Mouse (Mus musculus) bone marrow, adult 2 months (tissue): ENCODE data around the gene Slc17a6. TPM values are rescaled to one million over a fixed set of nuclear protein-coding genes. Genes with fewer than 3 reads are reported as not detected.

Experiments
- H3K27ac ChIP-seq: fragments of 200-500 bp; 2 replicates; pipeline ENCODE4 v1.5.1; 2012; ENCODE audit warnings: low read depth, mild to moderate bottlenecking, control low read depth, inconsistent platforms, low read length; ENCODE audit not compliant: control insufficient read depth, poor library complexity, insufficient read depth
- H3K4me1 ChIP-seq: fragments of 200-500 bp; 2 replicates; pipeline ENCODE4 v1.6.1; 2011; ENCODE audit warnings: low read length; ENCODE audit not compliant: control insufficient read depth, insufficient read depth
- H3K4me3 ChIP-seq: fragments of 200-500 bp; replicated peaks from 2 replicates; pipeline ENCODE3; 2011; ENCODE audit warnings: mild to moderate bottlenecking, low read depth, low read length, control low read depth; ENCODE audit not compliant: control insufficient read depth
- CTCF ChIP-seq: fragments of 200-500 bp; IDR thresholded peaks from 2 replicates; pipeline ENCODE4 v1.5.1; 2011; ENCODE audit warnings: low read length, control low read depth; ENCODE audit not compliant: control insufficient read depth, insufficient read depth
- POLR2A ChIP-seq: fragments of 200-500 bp; IDR thresholded peaks from 2 replicates; pipeline ENCODE4 v1.6.1; 2011; ENCODE audit warnings: low read depth, mild to moderate bottlenecking, control low read depth, low read length, borderline replicate concordance; ENCODE audit not compliant: control insufficient read depth
- WGBS: fragments of 180-500 bp; shearing (Covaris S2); methylation state at CpG from one replicate; pipeline ENCODE4 v1.1.7; 2018; 5-methylcytosine and 5-hydroxymethylcytosine counted together
- polyA plus RNA-seq: library from polyadenylated mRNA; stranded (reverse); fragments of >200 nt; gene quantifications from 2 replicates; pipeline ENCODE4 v1.2.4, GENCODE M21; 2011; ENCODE audit warnings: low replicate concordance; ENCODE audit not compliant: missing spikeins, insufficient read depth, insufficient read length

Gene Slc17a6
- polyA plus RNA-seq, 1 experiment = not detected

DNA sequence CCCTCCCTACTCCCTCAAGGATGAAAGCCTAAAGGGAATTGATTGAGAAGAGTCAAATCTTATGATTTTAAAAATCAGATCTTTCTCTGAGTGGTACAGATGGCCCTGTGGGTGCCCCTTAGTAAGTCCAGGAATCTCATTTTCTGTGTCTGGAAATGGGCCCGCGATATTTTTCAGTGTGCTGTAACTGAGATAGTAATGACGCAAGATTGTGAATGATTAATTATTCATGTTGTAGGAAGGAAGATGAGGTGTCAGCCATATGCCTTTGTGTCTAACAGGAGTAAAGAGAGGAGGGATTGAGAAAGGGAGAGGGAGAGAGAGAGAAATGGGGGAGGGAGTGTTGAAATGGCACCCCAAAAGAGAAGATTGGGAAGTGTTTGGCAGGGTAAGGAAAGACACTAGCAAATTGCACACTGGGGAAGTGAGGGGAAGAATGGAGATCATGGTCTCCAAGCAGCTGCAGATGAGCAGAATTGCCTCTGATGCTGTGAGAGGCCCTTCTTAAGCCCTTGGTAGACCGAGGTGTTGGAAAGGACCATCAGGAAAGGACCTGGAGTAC, 2.6 kb downstream of the Slc17a6 start:
- H3K4me1 ChIP-seq = no peaks in the 10 kb centered on the region
- no peak overlapping the region for H3K4me3 ChIP-seq
- no peak overlapping the region for H3K27ac ChIP-seq
- TF ChIP-seq POLR2A = no peak
- TF ChIP-seq CTCF = no peak
- 8% methylated on average over 4 of the region's 4 CpGs for WGBS

GRCm38 (mm10) chr7:51625161-51625560, 3.4 kb downstream of the Slc17a6 start:
- no peak for TF ChIP-seq POLR2A
- TF ChIP-seq CTCF = no peak
- Histone ChIP-seq H3K4me3 (no peak overlapping the region), H3K4me1 (no peaks in the 10 kb centered on the region), H3K27ac (no peak overlapping the region; the same call in 1 of the 2 replicates)
- WGBS = 5% methylated on average over 23 of the region's 23 CpGs

DNA sequence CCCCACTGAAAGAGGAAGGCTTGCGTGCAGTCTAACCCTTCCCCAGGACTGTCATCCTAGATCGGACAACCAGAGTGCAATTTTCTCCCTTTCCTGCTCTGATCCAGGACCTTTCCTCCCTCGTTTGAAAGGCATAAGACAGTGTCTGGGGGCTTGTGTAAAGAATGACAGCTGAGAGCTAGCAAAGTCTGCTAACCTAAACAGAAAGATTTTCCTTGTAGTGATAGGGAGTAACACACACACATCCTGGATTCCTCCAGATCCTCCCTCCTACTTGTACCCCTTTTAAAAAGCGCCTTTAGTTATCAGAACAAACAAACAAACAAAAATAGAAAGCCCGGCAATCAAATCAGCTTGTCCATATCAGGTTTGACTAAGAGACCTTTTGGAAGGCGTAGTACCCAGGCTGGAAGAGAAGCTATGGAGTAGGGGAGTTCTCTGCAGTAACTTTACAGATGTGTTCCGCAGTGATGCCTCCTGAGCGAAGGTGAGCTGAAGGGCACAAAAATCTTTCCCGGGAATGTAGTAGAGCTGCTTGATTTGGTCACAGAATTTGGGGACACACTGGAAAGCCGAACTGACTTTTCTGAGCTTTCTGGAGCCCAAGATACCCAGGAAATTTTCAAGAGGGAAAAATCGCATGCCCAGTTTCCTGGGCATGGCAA, 3.9 kb downstream of the Slc17a6 start:
- H3K4me3 ChIP-seq = no peak overlapping the region
- no peaks in the 10 kb centered on the region for H3K4me1 ChIP-seq
- 8% methylated on average over 11 of the region's 11 CpGs for WGBS
- no peak overlapping the region for H3K27ac ChIP-seq
- TF ChIP-seq CTCF (no peak), POLR2A (no peak)

DNA sequence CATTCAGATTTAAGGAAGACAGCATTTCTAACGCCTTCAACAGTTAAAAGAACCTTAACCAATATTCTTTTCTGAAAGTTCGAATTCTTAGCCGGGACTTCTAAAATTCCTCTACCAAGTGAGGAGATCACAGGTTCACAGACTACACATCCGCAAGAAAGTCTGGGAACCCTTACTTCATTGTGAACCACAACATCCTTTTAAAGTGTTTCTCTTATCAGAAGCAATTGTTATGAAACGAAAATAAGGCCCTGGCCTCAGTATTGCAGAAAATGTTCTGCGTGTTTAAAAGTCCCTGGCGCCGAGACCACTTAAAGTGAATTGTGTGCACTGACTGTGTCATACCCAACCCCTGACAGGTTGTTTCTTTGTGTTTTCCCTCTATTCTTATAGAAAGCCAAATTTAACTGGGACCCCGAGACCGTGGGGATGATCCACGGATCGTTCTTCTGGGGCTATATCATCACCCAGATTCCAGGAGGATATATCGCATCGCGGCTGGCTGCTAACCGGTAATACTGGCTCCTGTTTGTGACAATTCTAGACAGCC, 4.7 kb downstream of the Slc17a6 start:
- Histone ChIP-seq H3K4me1 (no peaks in the 10 kb centered on the region), H3K27ac (no peak overlapping the region), H3K4me3 (no peak overlapping the region)
- TF ChIP-seq CTCF = no peak
- TF ChIP-seq POLR2A = no peak
- WGBS = 8% methylated on average over 16 of the region's 16 CpGs

- WGBS = 5% methylated on average over 26 of the region's 26 CpGs
- H3K4me1 ChIP-seq = no peaks in the 10 kb centered on the region
- no peak overlapping the region for H3K4me3 ChIP-seq
- no peak overlapping the region for H3K27ac ChIP-seq
- TF ChIP-seq POLR2A = no peak
- TF ChIP-seq CTCF = no peak
Measured at GRCm38 (mm10) chr7:51627001-51627631, 5.3 kb downstream of the Slc17a6 start.

DNA sequence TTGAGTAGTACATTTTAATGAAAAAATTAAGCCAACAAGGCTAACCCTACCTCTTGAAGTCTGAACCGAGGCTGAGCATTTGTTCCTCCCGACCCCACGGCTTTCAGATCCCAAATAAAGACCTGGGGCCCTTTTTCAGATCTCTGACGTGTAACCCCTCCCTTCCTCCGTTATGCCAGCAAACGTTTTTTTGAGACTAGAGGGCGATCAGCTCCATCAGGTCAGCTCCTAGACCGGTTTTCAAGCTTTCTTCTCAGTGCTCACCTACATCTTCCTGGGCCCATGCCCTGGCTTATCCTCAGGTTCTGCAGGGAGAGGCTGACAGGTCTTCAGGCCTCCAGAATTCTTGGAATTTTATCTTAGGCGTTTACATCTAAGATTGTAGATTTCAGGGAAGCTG, 5.9 kb downstream of the Slc17a6 start:
- WGBS = 6% methylated on average over 9 of the region's 9 CpGs
- no peak overlapping the region for H3K27ac ChIP-seq
- TF ChIP-seq POLR2A = no peak
- no peak for TF ChIP-seq CTCF
- no peak overlapping the region for H3K4me3 ChIP-seq
- H3K4me1 ChIP-seq = no peaks in the 10 kb centered on the region

DNA sequence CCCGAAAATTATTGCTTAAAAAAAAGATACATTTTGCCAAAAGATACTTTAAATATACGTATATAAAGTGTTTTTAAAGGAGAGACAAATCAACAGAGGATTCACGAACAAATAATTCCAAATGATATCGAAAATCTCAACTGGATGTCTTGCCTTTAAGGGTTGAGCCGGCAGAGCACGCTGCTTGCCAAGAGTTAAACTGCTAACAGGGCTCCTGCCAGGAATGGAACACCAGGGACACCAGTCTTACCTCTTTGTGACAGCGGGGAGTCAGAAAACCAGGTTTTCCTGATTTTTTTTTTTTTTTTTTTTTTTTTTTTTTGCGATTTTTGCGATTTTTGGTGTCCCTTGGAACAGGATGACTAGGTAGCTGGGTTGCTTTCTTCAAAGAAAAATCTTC, 6.5 kb downstream of the Slc17a6 start:
- 7% methylated on average over 9 of the region's 9 CpGs for WGBS
- H3K4me3 ChIP-seq = no peak overlapping the region
- H3K4me1 ChIP-seq = no peaks in the 10 kb centered on the region
- no peak overlapping the region for H3K27ac ChIP-seq
- TF ChIP-seq CTCF = no peak
- no peak for TF ChIP-seq POLR2A

DNA sequence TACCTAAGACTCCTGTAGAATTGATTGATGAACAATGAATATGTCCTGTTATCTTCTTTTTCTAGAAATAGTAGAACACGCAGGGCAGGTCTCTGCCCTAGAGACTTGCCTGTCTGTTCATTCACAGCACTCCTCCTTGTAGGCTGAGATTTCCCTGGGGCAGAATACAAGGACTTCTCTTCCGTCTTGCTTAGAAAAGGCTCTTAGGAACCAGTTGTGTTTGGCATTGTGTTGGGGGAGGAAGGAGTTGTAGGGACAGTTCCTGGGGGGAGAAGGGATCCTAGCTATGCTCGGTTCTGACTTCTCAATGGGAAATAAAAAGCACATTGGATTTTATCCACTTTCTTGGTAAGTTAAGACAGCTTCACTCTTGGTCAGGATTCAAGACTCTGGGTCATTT, 7.4 kb downstream of the Slc17a6 start:
- TF ChIP-seq CTCF = no peak
- TF ChIP-seq POLR2A = no peak
- no peak overlapping the region for H3K4me3 ChIP-seq
- no peaks in the 10 kb centered on the region for H3K4me1 ChIP-seq
- no peak overlapping the region for H3K27ac ChIP-seq
- 7% methylated on average over 3 of the region's 3 CpGs for WGBS
